Mouse (Mus musculus): Measurements from ENCODE around the gene Cox14. TPM values are rescaled to one million over a fixed set of nuclear protein-coding genes. Genes with fewer than 3 reads are reported as not detected.
"Not testable (repeated sequence)": the region's sequence is repeated elsewhere in the genome, so short reads cannot be mapped to it uniquely, and the experiment has no call there.

The Cox14 gene
- polyA plus RNA-seq, 1 experiment from 2014 or later: 164 TPM

- Histone ChIP-seq H3K4me2 (replicated peaks) (no peak overlapping the region), H3K36me3 (peaks cover 65% of the 10 kb centered on the region)
Measured at GRCm38 (mm10) chr15:99718461-99719021, 6.9 kb upstream of the Cox14 start.

GRCm38 (mm10) chr15:99719865-99720264 lies 5.6 kb upstream of the Cox14 start:
- H3K4me1 ChIP-seq: peaks cover 38% of the 10 kb centered on the region
- H3K9me3 ChIP-seq: no peaks in the 10 kb centered on the region
- 81% methylated on average over 8 of the region's 8 CpGs for WGBS
- H3K9ac ChIP-seq (replicated peaks): no peak overlapping the region
- H3K4me3 ChIP-seq: no peak overlapping the region
- ATAC-seq (ENCODE audit: low FRiP score, low read depth): no peak
- H3K27me3 ChIP-seq: no peaks in the 10 kb centered on the region
- no peak overlapping the region for H3K4me2 ChIP-seq (replicated peaks)
- no peak overlapping the region for H3K27ac ChIP-seq (replicated peaks)
- H3K36me3 ChIP-seq: peaks cover 56% of the 10 kb centered on the region

More at GRCm38 (mm10) chr15:99718461-99719021, 6.9 kb upstream of the Cox14 start:
- ATAC-seq (ENCODE audit: low FRiP score, low read depth): no peak
- no peak overlapping the region for H3K4me3 ChIP-seq
- no peaks in the 10 kb centered on the region for H3K27me3 ChIP-seq
- 77% methylated on average over 9 of the region's 9 CpGs for WGBS
- no peaks in the 10 kb centered on the region for H3K9me3 ChIP-seq
- no peak overlapping the region for H3K9ac ChIP-seq (replicated peaks)
- no peak overlapping the region for H3K27ac ChIP-seq (replicated peaks)
- H3K4me1 ChIP-seq: peaks cover 25% of the 10 kb centered on the region

DNA sequence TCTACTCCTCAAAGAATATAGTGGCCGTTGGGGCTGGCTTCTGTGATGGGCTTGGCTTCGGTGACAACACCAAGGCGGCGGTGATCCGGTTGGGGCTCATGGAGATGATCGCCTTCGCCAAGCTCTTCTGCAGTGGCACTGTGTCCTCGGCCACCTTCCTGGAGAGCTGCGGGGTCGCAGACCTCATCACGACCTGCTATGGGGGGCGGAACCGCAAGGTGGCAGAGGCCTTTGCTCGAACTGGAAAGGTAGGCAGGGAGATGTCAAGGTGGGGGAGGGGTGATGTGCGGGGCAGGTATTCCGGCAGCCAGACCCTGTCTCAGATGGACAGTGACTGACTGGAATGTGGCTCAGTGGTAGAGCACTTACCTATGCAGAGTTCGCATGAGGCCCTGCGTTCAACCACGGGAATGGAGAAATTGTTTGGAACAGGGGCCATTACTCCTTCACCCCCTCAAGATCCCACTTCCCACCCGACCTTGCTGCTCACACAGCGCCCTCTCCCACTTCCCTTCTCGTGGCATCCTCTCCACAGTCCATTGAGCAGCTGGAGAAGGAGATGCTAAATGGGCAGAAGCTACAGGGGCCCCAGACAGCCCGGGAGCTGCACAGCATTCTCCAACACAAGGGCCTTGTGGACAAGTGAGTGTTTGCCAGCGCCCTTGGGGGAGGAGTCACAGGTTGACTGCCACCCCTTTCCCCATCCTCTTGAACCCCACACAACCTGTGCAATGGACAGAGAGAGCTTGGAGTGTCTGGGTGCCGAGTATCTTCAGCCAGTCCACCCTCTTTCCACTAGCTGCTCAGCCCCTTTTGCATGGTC lies 3.3 kb upstream of the Cox14 start:
- H3K4me1 ChIP-seq: peaks cover 33% of the 10 kb centered on the region
- no peak overlapping the region for H3K9ac ChIP-seq (replicated peaks)
- no peak overlapping the region for H3K4me3 ChIP-seq
- H3K4me2 ChIP-seq (replicated peaks): no peak overlapping the region
- 84% methylated on average over 25 of the region's 25 CpGs for WGBS
- no peaks in the 10 kb centered on the region for H3K27me3 ChIP-seq
- H3K36me3 ChIP-seq: peaks cover 40% of the 10 kb centered on the region
- H3K27ac ChIP-seq (replicated peaks): no peak overlapping the region
- H3K9me3 ChIP-seq: no peaks in the 10 kb centered on the region
- ATAC-seq (ENCODE audit: low FRiP score, low read depth): no peak

DNA sequence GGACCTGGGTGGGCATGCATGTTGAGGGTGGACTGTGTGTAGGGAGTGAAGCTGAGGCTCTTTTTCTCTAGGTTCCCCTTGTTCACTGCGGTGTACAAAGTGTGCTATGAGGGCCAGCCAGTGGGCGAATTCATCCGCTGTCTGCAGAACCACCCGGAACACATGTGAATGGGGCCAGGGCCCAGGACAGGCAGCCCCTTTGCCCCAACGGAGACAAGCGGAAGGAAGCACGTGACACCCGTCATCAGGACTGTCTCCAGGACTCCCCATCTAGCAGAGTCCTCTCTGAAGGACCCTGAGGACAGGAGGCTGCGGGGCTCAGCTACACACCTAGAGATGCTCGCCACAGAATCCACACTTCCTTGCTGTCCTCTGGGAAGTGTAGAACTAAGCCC lies 2.3 kb upstream of the Cox14 start:
- no peak for ATAC-seq (ENCODE audit: low FRiP score, low read depth)
- no peaks in the 10 kb centered on the region for H3K27me3 ChIP-seq
- 45% methylated on average over 10 of the region's 10 CpGs for WGBS
- H3K36me3 ChIP-seq: peaks cover 39% of the 10 kb centered on the region
- H3K4me3 ChIP-seq: no peak overlapping the region
- H3K4me2 ChIP-seq (replicated peaks): no peak overlapping the region
- peak overlapping the region; percentile 21; the same call in 1 of the 2 replicates for H3K27ac ChIP-seq (replicated peaks)
- H3K4me1 ChIP-seq: peaks cover 31% of the 10 kb centered on the region
- H3K9me3 ChIP-seq: no peaks in the 10 kb centered on the region
- no peak overlapping the region for H3K9ac ChIP-seq (replicated peaks)

GRCm38 (mm10) chr15:99723515-99724291 lies 1.7 kb upstream of the Cox14 start:
- Histone ChIP-seq H3K4me2 (replicated peaks) (no peak overlapping the region), H3K4me3 (no peak overlapping the region), H3K27ac (replicated peaks) (peak overlapping the region; percentile 21), H3K4me1 (peaks cover 31% of the 10 kb centered on the region), H3K9me3 (no peaks in the 10 kb centered on the region), H3K9ac (replicated peaks) (no peak overlapping the region), H3K27me3 (no peaks in the 10 kb centered on the region), H3K36me3 (peaks cover 39% of the 10 kb centered on the region)
- ATAC-seq (ENCODE audit: low FRiP score, low read depth): no peak
- 13% methylated on average over 11 of the region's 11 CpGs for WGBS

- ATAC-seq (ENCODE audit: low FRiP score, low read depth): peak; percentile 39
- Histone ChIP-seq H3K4me1 (peaks cover 31% of the 10 kb centered on the region), H3K27me3 (no peaks in the 10 kb centered on the region), H3K4me3 (peak overlapping the region; percentile 97), H3K27ac (replicated peaks) (peak overlapping the region; percentile 21), H3K4me2 (replicated peaks) (peak overlapping the region; percentile 88), H3K9me3 (0 out of 2 replicates have a peak, but pooled peaks cover 2% of the 10 kb centered on the region), H3K9ac (replicated peaks) (no peak overlapping the region; the same call in 1 of the 2 replicates), H3K36me3 (peaks cover 43% of the 10 kb centered on the region)
- 11% methylated on average over 16 of the region's 16 CpGs for WGBS
Measured at GRCm38 (mm10) chr15:99724292-99725021, 961 bp upstream of the Cox14 start.

GRCm38 (mm10) chr15:99726549-99726948 lies 1.1 kb downstream of the Cox14 start:
- WGBS: 87% methylated on average over 2 of the region's 2 CpGs
- H3K27ac ChIP-seq (replicated peaks): peak overlapping the region; percentile 94; the same call in 1 of the 2 replicates
- H3K4me1 ChIP-seq: peaks cover 31% of the 10 kb centered on the region
- H3K4me2 ChIP-seq (replicated peaks): peak overlapping the region; percentile 88
- H3K9me3 ChIP-seq: 0 out of 2 replicates have a peak, but pooled peaks cover 2% of the 10 kb centered on the region
- H3K36me3 ChIP-seq: peaks cover 37% of the 10 kb centered on the region
- H3K9ac ChIP-seq (replicated peaks): peak overlapping the region; percentile 94
- peak overlapping the region; percentile 97 for H3K4me3 ChIP-seq
- H3K27me3 ChIP-seq: no peaks in the 10 kb centered on the region
- no peak for ATAC-seq (ENCODE audit: low FRiP score, low read depth)

DNA sequence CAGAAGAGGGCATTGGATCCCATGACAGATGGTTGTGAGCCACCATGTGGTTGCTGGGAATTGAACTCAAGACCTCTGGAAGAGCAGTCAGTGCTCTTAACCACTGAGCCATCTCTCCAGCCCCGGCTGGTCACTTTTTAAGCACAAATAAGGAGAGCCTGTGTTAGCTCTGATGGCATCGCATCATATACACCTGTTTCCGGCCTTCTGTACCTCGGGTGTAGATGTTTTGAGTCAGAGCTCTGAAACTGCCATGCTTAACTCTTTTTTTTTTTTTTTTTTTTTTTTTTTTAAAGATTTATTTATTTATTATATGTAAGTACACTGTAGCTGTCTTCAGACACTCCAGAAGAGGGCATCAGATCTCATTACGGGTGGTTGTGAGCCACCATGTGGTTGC lies 1.6 kb downstream of the Cox14 start:
- H3K9me3 ChIP-seq; H3K27ac ChIP-seq (replicated peaks); H3K4me2 ChIP-seq (replicated peaks); H3K27me3 ChIP-seq; H3K9ac ChIP-seq (replicated peaks); ATAC-seq (ENCODE audit: low FRiP score, low read depth); H3K4me3 ChIP-seq: not testable (repeated sequence)
- 93% methylated on average over 4 of the region's 5 CpGs for WGBS
- peaks cover 31% of the 10 kb centered on the region for H3K4me1 ChIP-seq
- peaks cover 33% of the 10 kb centered on the region for H3K36me3 ChIP-seq

DNA sequence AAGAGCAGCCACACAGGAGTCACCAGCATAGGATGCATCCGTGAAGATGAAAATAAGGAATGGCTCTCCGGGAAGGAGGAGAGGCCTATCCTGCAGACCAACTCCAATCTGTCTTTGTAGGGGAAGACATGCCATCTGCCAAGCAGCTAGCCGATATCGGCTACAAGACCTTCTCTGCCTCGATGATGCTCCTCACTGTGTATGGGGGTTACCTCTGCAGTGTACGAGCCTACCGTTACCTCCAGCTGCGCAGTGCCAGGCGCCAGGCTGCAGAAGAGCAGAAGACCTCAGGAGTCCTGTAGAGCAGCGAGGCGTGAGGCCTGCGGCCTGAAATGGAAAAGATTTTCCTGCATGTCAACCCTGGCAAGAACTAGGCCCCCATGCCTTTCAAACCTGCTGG lies 2.1 kb downstream of the Cox14 start:
- Histone ChIP-seq H3K27ac (replicated peaks) (no peak overlapping the region), H3K4me3 (no peak overlapping the region), H3K27me3 (no peaks in the 10 kb centered on the region), H3K9ac (replicated peaks) (no peak overlapping the region), H3K4me1 (peaks cover 31% of the 10 kb centered on the region), H3K9me3 (0 out of 2 replicates have a peak, but pooled peaks cover 2% of the 10 kb centered on the region), H3K4me2 (replicated peaks) (no peak overlapping the region), H3K36me3 (peaks cover 33% of the 10 kb centered on the region)
- ATAC-seq (ENCODE audit: low FRiP score, low read depth): no peak
- WGBS: 96% methylated on average over 12 of the region's 12 CpGs

GRCm38 (mm10) chr15:99728211-99728610 lies 2.8 kb downstream of the Cox14 start:
- Histone ChIP-seq H3K36me3 (peaks cover 36% of the 10 kb centered on the region), H3K27me3 (no peaks in the 10 kb centered on the region), H3K9ac (replicated peaks) (no peak overlapping the region)

GRCm38 (mm10) chr15:99729056-99729783 lies 3.8 kb downstream of the Cox14 start:
- Histone ChIP-seq H3K9me3 (0 out of 2 replicates have a peak, but pooled peaks cover 2% of the 10 kb centered on the region), H3K4me1 (peaks cover 17% of the 10 kb centered on the region), H3K27me3 (no peaks in the 10 kb centered on the region), H3K4me3 (no peak overlapping the region), H3K36me3 (peaks cover 39% of the 10 kb centered on the region), H3K4me2 (replicated peaks) (no peak overlapping the region), H3K9ac (replicated peaks) (no peak overlapping the region), H3K27ac (replicated peaks) (no peak overlapping the region)
- 98% methylated on average over 4 of the region's 4 CpGs for WGBS
- no peak for ATAC-seq (ENCODE audit: low FRiP score, low read depth)

More at GRCm38 (mm10) chr15:99728211-99728610, 2.8 kb downstream of the Cox14 start:
- H3K27ac ChIP-seq (replicated peaks): no peak overlapping the region
- H3K4me2 ChIP-seq (replicated peaks): no peak overlapping the region
- no peak overlapping the region for H3K4me3 ChIP-seq
- ATAC-seq (ENCODE audit: low FRiP score, low read depth): no peak
- 96% methylated on average over 5 of the region's 5 CpGs for WGBS
- H3K9me3 ChIP-seq: 0 out of 2 replicates have a peak, but pooled peaks cover 2% of the 10 kb centered on the region
- H3K4me1 ChIP-seq: peaks cover 27% of the 10 kb centered on the region
